Mouse (Mus musculus): ENCODE data around the gene Fuz. TPM values are rescaled to one million over a fixed set of nuclear protein-coding genes. Genes with fewer than 3 reads are reported as not detected.

The Fuz gene
- total and polyA plus RNA-seq, 2 experiments: 5.7 to 25.1 TPM

- peaks cover 6% of the 10 kb centered on the region; the same call in 1 of the 2 replicates for H3K79me2 ChIP-seq (ENCODE audit: control insufficient read depth, insufficient read depth, low read length)
- no peaks in the 10 kb centered on the region for H3K4me1 ChIP-seq (ENCODE audit: control insufficient read depth, insufficient read depth, low read length)
- H3K4me3 ChIP-seq (ENCODE audit: insufficient read depth, low read depth, low read length): no peak overlapping the region
- WGBS: 93% methylated on average over 5 of the region's 5 CpGs
- no peak overlapping the region for H3K9ac ChIP-seq (ENCODE audit: low read depth, low read length)
- no peaks in the 10 kb centered on the region for H3K27me3 ChIP-seq (ENCODE audit: control insufficient read depth, insufficient read depth, low read length)
- DNase-seq (ENCODE audit: extremely low read depth, low read depth, low spot score): no peak
- peaks cover 4% of the 10 kb centered on the region; the same call in 1 of the 2 replicates for H3K36me3 ChIP-seq (ENCODE audit: control insufficient read depth, insufficient read depth, low read length)
- TF ChIP-seq POLR2A (IDR thresholded peaks at IDR 0.05; ENCODE audit: extremely low read depth, insufficient read depth, low read length): no peak
- no peak for TF ChIP-seq CTCF (IDR thresholded peaks at IDR 0.05; ENCODE audit: low read depth, low read length)
- no peak overlapping the region for H3K27ac ChIP-seq (replicated peaks; ENCODE audit: insufficient read depth, low read depth, low read length)
These were observed 23.2 kb downstream of the Fuz start for GRCm38 (mm10) chr7:44919127-44919526.

- H3K36me3 ChIP-seq (ENCODE audit: control insufficient read depth, insufficient read depth, low read length): peaks cover 4% of the 10 kb centered on the region; the same call in 1 of the 2 replicates
- no peak for DNase-seq (ENCODE audit: extremely low read depth, low read depth, low spot score)
- H3K27me3 ChIP-seq (ENCODE audit: control insufficient read depth, insufficient read depth, low read length): no peaks in the 10 kb centered on the region
- H3K79me2 ChIP-seq (ENCODE audit: control insufficient read depth, insufficient read depth, low read length): peaks cover 10% of the 10 kb centered on the region; the same call in 1 of the 2 replicates
- TF ChIP-seq CTCF (IDR thresholded peaks at IDR 0.05; ENCODE audit: low read depth, low read length) (no peak), POLR2A (IDR thresholded peaks at IDR 0.05; ENCODE audit: extremely low read depth, insufficient read depth, low read length) (no peak)
- no peak overlapping the region for H3K4me3 ChIP-seq (ENCODE audit: insufficient read depth, low read depth, low read length)
- no peak overlapping the region for H3K9ac ChIP-seq (ENCODE audit: low read depth, low read length)
- H3K27ac ChIP-seq (replicated peaks; ENCODE audit: insufficient read depth, low read depth, low read length): no peak overlapping the region
- H3K4me1 ChIP-seq (ENCODE audit: control insufficient read depth, insufficient read depth, low read length): no peaks in the 10 kb centered on the region
These were observed 26.7 kb downstream of the Fuz start for GRCm38 (mm10) chr7:44922530-44922929.

GRCm38 (mm10) chr7:44925468-44925867 lies 29.6 kb downstream of the Fuz start:
- peak; percentile 51 for DNase-seq (ENCODE audit: extremely low read depth, low read depth, low spot score)
- WGBS: 70% methylated on average over 3 of the region's 3 CpGs
- Histone ChIP-seq H3K27me3 (ENCODE audit: control insufficient read depth, insufficient read depth, low read length) (no peaks in the 10 kb centered on the region), H3K9ac (ENCODE audit: low read depth, low read length) (no peak overlapping the region), H3K4me3 (ENCODE audit: insufficient read depth, low read depth, low read length) (no peak overlapping the region), H3K79me2 (ENCODE audit: control insufficient read depth, insufficient read depth, low read length) (peaks cover 18% of the 10 kb centered on the region), H3K36me3 (ENCODE audit: control insufficient read depth, insufficient read depth, low read length) (peaks cover 4% of the 10 kb centered on the region; the same call in 1 of the 2 replicates), H3K4me1 (ENCODE audit: control insufficient read depth, insufficient read depth, low read length) (peaks cover 7% of the 10 kb centered on the region), H3K27ac (replicated peaks; ENCODE audit: insufficient read depth, low read depth, low read length) (no peak overlapping the region)
- peak; percentile 53; the same call in 1 of the 2 replicates for TF ChIP-seq CTCF (IDR thresholded peaks at IDR 0.05; ENCODE audit: low read depth, low read length)
- TF ChIP-seq POLR2A (IDR thresholded peaks at IDR 0.05; ENCODE audit: extremely low read depth, insufficient read depth, low read length): no peak

GRCm38 (mm10) chr7:44928570-44928969 lies 32.7 kb downstream of the Fuz start:
- Histone ChIP-seq H3K9ac (ENCODE audit: low read depth, low read length) (peak overlapping the region; percentile 99), H3K79me2 (ENCODE audit: control insufficient read depth, insufficient read depth, low read length) (peaks cover 16% of the 10 kb centered on the region), H3K4me1 (ENCODE audit: control insufficient read depth, insufficient read depth, low read length) (peaks cover 7% of the 10 kb centered on the region), H3K36me3 (ENCODE audit: control insufficient read depth, insufficient read depth, low read length) (peaks cover 2% of the 10 kb centered on the region; the same call in 1 of the 2 replicates), H3K4me3 (ENCODE audit: insufficient read depth, low read depth, low read length) (peak overlapping the region; percentile 99), H3K27me3 (ENCODE audit: control insufficient read depth, insufficient read depth, low read length) (no peaks in the 10 kb centered on the region), H3K27ac (replicated peaks; ENCODE audit: insufficient read depth, low read depth, low read length) (no peak overlapping the region)
- 0% methylated on average over 1 of the region's 1 CpGs for WGBS
- no peak for TF ChIP-seq POLR2A (IDR thresholded peaks at IDR 0.05; ENCODE audit: extremely low read depth, insufficient read depth, low read length)
- DNase-seq (ENCODE audit: extremely low read depth, low read depth, low spot score): no peak

GRCm38 (mm10) chr7:44929204-44930151 lies 33.6 kb downstream of the Fuz start, which contains the start of gene Ap2a1:
TSS of gene Ap2a1 (minus strand) at chr7:44929496.
- under 1% methylated on average over 84 of the region's 84 CpGs for WGBS
- no peaks in the 10 kb centered on the region for H3K27me3 ChIP-seq (ENCODE audit: control insufficient read depth, insufficient read depth, low read length)
- H3K27ac ChIP-seq (replicated peaks; ENCODE audit: insufficient read depth, low read depth, low read length): peak within 1 kb of the TSS; percentile 83
- H3K9ac ChIP-seq (ENCODE audit: low read depth, low read length): peak within 1 kb of the TSS; percentile 99
- H3K36me3 ChIP-seq (ENCODE audit: control insufficient read depth, insufficient read depth, low read length): no peaks in the 10 kb centered on the region
- peak; percentile 99 for DNase-seq (ENCODE audit: extremely low read depth, low read depth, low spot score)
- TF ChIP-seq CTCF (IDR thresholded peaks at IDR 0.05; ENCODE audit: low read depth, low read length) (no peak), POLR2A (IDR thresholded peaks at IDR 0.05; ENCODE audit: extremely low read depth, insufficient read depth, low read length) (peak; percentile 83)
- H3K79me2 ChIP-seq (ENCODE audit: control insufficient read depth, insufficient read depth, low read length): peaks cover 16% of the 10 kb centered on the region
- H3K4me1 ChIP-seq (ENCODE audit: control insufficient read depth, insufficient read depth, low read length): peaks cover 7% of the 10 kb centered on the region
- peak within 1 kb of the TSS; percentile 99 for H3K4me3 ChIP-seq (ENCODE audit: insufficient read depth, low read depth, low read length)

All from liver, adult 2 months (tissue).